10 mouse cellular contexts compared by ENCODE assay signal in the genomic region with DNA sequence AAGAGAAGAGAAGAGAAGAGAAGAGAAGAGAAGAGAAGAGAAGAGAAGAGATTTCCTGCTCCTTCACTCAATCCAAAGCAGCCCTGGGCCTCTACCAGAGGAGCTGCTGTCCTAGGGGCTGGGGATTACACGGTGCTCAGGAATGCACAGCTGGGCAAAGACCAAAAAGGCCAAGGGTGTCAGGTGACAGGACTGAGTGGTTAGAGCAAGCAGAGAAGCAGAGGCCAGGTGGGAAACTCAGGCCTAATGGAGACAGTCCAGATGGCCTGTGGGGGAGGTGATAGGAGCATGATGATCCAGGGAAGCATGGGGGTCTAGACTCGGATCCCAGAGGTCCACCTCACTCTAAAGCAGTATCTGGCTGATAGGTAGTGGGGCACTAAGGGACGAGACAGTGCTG. TPM values are rescaled to one million over a fixed set of nuclear protein-coding genes. Genes with fewer than 3 reads are reported as not detected.
DNase-seq lines count a peak whose midpoint lies in the region.
"Had no signal": no experiment of that assay in that cellular context is flagged by ENCODE, and none has a peak within 500 bp of the region (broad histone marks: within the 10 kb centered on the region; RNA-seq: fewer than 3 reads in every experiment).

No protein-coding gene starts in this region.

- intact Hi-C loops in gastrocnemius, postnatal 14 days (cut with DNase I; ENCODE audit: low total_unique reads), result no loop called here

- DNase-seq in 3T3-L1 (ENCODE audit: low read depth, low spot score) (peak; percentile 98), ES-CJ7 (ENCODE audit: low read depth, low spot score) (peak; percentile 67)
- DNase-seq in gastrocnemius, postnatal 14 days, result peak; percentile 42
- DNase-seq in kidney, postnatal 14 days, result peak; percentile 68
- DNase-seq in layer of hippocampus, adult 9-11 months, result no peak
- DNase-seq in cerebellum, postnatal 25 days, result no peak
- no peak for DNase-seq in right cerebral cortex, postnatal 25 days
- no peak for DNase-seq in layer of hippocampus, postnatal 36 days
- DNase-seq: adrenal gland, postnatal 14 days had no signal

RNA-seq across cellular contexts. Expression of gene Yjefn3, which starts 37.1 kb away (rescaled TPM):
- total RNA-seq in gastrocnemius, postnatal 14 days (2021), result 10 to 100 TPM in 1 of 2 experiments, 1 to 10 TPM in 1; 7.8 to 10.2 TPM
- 10 to 100 TPM; 32.3 to 36.3 TPM for total RNA-seq in layer of hippocampus, postnatal 36 days (2021)
- total RNA-seq: megakaryocyte-erythroid progenitor cell, adult 5-6 weeks had no signal

RNA-seq across cellular contexts. Expression of gene Ndufa13, which starts 37.3 kb away (rescaled TPM):
- total RNA-seq in gastrocnemius, postnatal 14 days (2021), result 100 to 1,000 TPM; 265 to 294 TPM
- 100 to 1,000 TPM; 154 to 159 TPM for total RNA-seq in layer of hippocampus, postnatal 36 days (2021)

RNA-seq across cellular contexts. Expression of gene Tssk6, which starts 37.6 kb away (rescaled TPM):
- total RNA-seq in gastrocnemius, postnatal 14 days (2021), result under 1 TPM in 1 of 2 experiments, not detected in 1; 0.31 TPM
- total RNA-seq in layer of hippocampus, postnatal 36 days (2021), result under 1 TPM in 1 of 2 experiments, not detected in 1; 0.76 TPM
- total RNA-seq: megakaryocyte-erythroid progenitor cell, adult 5-6 weeks had no signal

RNA-seq across cellular contexts. Expression of gene Cilp2, which starts 52.1 kb away (rescaled TPM):
- total RNA-seq in gastrocnemius, postnatal 14 days (2021), result 10 to 100 TPM; 26.6 to 27.8 TPM
- under 1 TPM; 0.86 to 0.92 TPM for total RNA-seq in layer of hippocampus, postnatal 36 days (2021)
- total RNA-seq: megakaryocyte-erythroid progenitor cell, adult 5-6 weeks had no signal

RNA-seq across cellular contexts. Expression of gene Gatad2a, which starts 56.6 kb away (rescaled TPM):
- 10 to 100 TPM; 31.0 to 35.1 TPM for total RNA-seq in gastrocnemius, postnatal 14 days (2021)
- total RNA-seq in layer of hippocampus, postnatal 36 days (2021), result 10 to 100 TPM; 31.4 to 33.4 TPM

Comparison
In these comparisons a context has a peak if more than half of its experiments do, and no peak if none do; other contexts are left out.
1. DNase-seq: peak in 3T3-L1 (single experiment), ES-CJ7 (single experiment), gastrocnemius, postnatal 14 days (single experiment) and kidney, postnatal 14 days (single experiment); none in layer of hippocampus, adult 9-11 months (single experiment), cerebellum, postnatal 25 days (0 of 2), right cerebral cortex, postnatal 25 days (single experiment) and layer of hippocampus, postnatal 36 days (0 of 2).